Mouse (Mus musculus): Measurements from ENCODE around the gene Olfr65. TPM values are rescaled to one million over a fixed set of nuclear protein-coding genes. Genes with fewer than 3 reads are reported as not detected.

Olfr65 gene
- total RNA-seq, 2 experiments from 2014 or later, result not detected

DNA sequence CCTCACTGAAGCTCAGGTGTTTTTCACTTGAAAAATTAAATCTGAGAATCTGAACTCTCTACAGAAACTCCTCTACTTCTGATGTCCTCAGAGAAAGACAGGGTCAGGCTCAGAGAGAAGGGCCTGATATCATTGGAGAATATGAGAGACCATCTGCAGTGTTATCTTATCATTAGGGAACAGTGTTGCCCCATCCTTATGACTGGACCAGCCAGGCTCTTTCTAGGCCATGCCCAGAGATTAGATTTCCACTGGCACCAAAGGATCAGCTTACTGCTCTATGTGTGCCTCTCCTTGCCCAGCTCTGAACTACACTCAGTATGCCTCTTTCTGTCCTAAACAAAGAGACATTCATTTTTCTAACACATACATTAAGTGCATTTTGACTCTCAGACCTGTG is 12.1 kb downstream of the Olfr65 start:
- DNase-seq, result no peak
- intact Hi-C loops (cut with DNase I), result no loop called here
- Histone ChIP-seq H3K27ac (no peak overlapping the region), H3K4me3 (no peak overlapping the region)
- TF ChIP-seq CTCF (IDR thresholded peaks at IDR 0.05), result no peak

DNA sequence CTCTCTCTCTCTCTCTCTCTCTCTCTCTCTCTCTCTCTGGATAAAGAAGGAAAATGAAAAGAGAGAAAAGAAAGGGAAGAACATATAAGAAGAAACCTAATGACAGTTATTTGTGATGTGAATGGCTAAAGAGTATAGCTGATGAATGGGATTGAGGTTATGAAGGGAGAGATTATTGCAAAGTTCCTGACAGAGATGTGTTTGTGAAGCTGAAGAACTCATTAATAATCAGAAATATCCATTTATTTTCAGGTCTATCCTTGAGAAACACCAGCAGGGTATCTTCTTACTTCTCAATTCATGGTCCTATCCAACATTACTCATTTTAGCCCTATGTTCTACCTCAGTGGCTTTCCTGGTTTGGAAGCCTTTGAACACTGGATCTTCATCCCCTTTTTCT is 25.2 kb downstream of the Olfr65 start, which contains the start of gene Olfr631:
Olfr631 (plus strand) TSS at position 301 of the 400 bp plus-strand sequence.
- Histone ChIP-seq H3K27ac (no peak within 1 kb of the TSS), H3K4me3 (no peak within 1 kb of the TSS)
- DNase-seq, result no peak
- intact Hi-C loops (cut with DNase I), result no loop called here
- no peak for TF ChIP-seq CTCF (IDR thresholded peaks at IDR 0.05)

DNA sequence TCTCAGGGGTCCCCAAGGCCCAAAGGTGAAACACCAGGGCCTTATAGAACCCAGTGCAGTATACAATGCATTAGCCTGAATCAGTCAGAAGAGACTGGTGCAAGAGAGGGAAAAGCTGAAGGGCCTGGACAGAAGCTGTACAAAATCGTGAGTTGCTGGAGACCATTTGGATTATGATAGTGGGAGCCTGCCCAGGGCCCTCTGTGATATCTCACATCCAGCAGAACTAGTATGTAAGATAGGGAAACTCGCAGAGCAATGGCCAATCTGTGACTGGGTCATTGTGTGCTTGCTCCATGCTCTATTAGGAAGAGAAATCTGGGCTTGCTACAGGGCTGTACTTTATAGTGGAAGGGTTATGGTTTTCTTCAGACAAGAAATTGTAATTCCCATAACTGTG is 31.0 kb downstream of the Olfr65 start, which contains the start of gene Olfr632:
Olfr632 (plus strand) TSS at position 84 of the 400 bp plus-strand sequence.
- no peak for DNase-seq
- no peak for TF ChIP-seq CTCF (IDR thresholded peaks at IDR 0.05)
- Histone ChIP-seq H3K27ac (no peak within 1 kb of the TSS), H3K4me3 (no peak within 1 kb of the TSS)
- intact Hi-C loops (cut with DNase I), result no loop called here

DNA sequence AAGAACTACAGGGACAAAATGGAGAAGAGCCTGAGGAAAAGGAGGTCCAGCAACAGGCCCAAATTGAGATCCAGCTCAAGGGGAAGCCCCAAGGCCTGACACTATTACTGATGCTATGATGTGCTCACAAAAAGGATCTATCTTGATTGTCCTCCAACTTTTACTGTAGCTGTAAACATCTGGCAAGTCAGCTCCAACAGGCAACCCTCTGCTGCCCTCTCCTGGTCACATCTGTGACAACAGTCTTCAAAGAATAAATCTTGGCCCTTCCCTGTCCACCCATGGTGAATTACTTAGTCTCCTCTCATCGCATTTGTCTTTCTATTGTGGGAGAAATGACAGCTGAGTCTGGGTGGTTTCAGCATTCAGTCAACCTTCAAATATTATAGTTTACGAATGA is 39.4 kb downstream of the Olfr65 start:
- peak; percentile 49 for TF ChIP-seq CTCF (IDR thresholded peaks at IDR 0.05)
- no peak for DNase-seq
- Histone ChIP-seq H3K27ac (no peak overlapping the region), H3K4me3 (no peak overlapping the region)
- intact Hi-C loops (cut with DNase I), result no loop called here

DNA sequence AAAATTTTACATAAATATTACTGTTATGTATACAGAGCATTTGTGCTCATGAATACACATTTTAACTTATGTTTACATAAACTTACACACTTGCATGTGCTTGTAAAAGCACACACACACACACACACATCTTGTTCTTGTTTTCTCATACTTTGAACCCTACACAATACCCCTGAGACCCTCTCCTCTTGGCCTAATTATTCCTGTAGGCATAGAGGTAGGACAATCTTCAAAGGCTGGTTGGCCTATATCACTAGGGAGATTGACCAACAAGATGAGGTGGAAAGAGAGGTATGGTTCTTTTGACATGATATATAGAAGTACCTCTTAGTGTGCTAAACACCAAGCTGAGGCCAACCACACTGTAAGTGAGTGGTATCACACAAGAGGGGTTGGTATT is 40.9 kb downstream of the Olfr65 start, which contains the start of gene Olfr633:
Olfr633 (plus strand) TSS at position 301 of the 400 bp plus-strand sequence.
- intact Hi-C loops (cut with DNase I), result no loop called here
- DNase-seq, result no peak
- H3K27ac ChIP-seq, result no peak within 1 kb of the TSS
- TF ChIP-seq CTCF (IDR thresholded peaks at IDR 0.05), result no peak
- H3K4me3 ChIP-seq, result no peak within 1 kb of the TSS

Other genes starting within 250 kb of the Olfr65 start
- gene Olfr623, start 239.8 kb upstream of the Olfr65 start, total RNA-seq (2021), result not detected
- not detected for gene Olfr624, start 232.3 kb upstream of the Olfr65 start, total RNA-seq (2021)
- gene Olfr625-ps1, start 220.8 kb upstream of the Olfr65 start, total RNA-seq (2021), result not detected
- gene Olfr243, start 188.8 kb upstream of the Olfr65 start, total RNA-seq (2021), result not detected
- gene Olfr628, start 173.1 kb upstream of the Olfr65 start, total RNA-seq (2021), result not detected
- gene Olfr629, start 158.5 kb upstream of the Olfr65 start, total RNA-seq (2021), result not detected
- gene Olfr630, start 146.2 kb upstream of the Olfr65 start, total RNA-seq (2021), result not detected
- gene Olfr69, start 131.9 kb upstream of the Olfr65 start, total RNA-seq (2021), result not detected
- gene Olfr68, start 123.8 kb upstream of the Olfr65 start, total RNA-seq (2021), result not detected
- not detected for gene Olfr67, start 111.7 kb upstream of the Olfr65 start, total RNA-seq (2021)
- gene Hbb-bt, start 89.5 kb upstream of the Olfr65 start, total RNA-seq (2021), result 10 to 100 TPM; 20.6 to 29.2 TPM
- 100 to 1,000 TPM; 210 to 301 TPM for gene Hbb-bs, start 75.4 kb upstream of the Olfr65 start, total RNA-seq (2021)
- gene Hbb-bh2, start 63.0 kb upstream of the Olfr65 start, total RNA-seq (2021), result not detected
- gene Hbb-bh1, start 60.3 kb upstream of the Olfr65 start, total RNA-seq (2021), result not detected
- not detected for gene Hbb-y, start 50.3 kb upstream of the Olfr65 start, total RNA-seq (2021)
- not detected for gene Olfr66, start 17.2 kb upstream of the Olfr65 start, total RNA-seq (2021)
- gene Olfr64, start 9.0 kb upstream of the Olfr65 start, total RNA-seq (2021), result not detected
- not detected for gene Olfr631, start 25.3 kb downstream of the Olfr65 start, total RNA-seq (2021)
- gene Olfr632, start 30.9 kb downstream of the Olfr65 start, total RNA-seq (2021), result not detected
- not detected for gene Olfr633, start 41.0 kb downstream of the Olfr65 start, total RNA-seq (2021)
- not detected for gene Olfr635, start 67.7 kb downstream of the Olfr65 start, total RNA-seq (2021)
- not detected for gene Olfr638, start 95.3 kb downstream of the Olfr65 start, total RNA-seq (2021)
- gene Olfr639, start 113.8 kb downstream of the Olfr65 start, total RNA-seq (2021), result under 1 TPM in 1 of 2 experiments, not detected in 1; 0.03 TPM
- not detected for gene Olfr640, start 122.1 kb downstream of the Olfr65 start, total RNA-seq (2021)
- gene Olfr641, start 132.0 kb downstream of the Olfr65 start, total RNA-seq (2021), result not detected
- not detected for gene Olfr642, start 149.2 kb downstream of the Olfr65 start, total RNA-seq (2021)
- gene 4930516K23Rik, start 158.0 kb downstream of the Olfr65 start, total RNA-seq (2021), result not detected
- gene Olfr644, start 168.4 kb downstream of the Olfr65 start, total RNA-seq (2021), result not detected
- not detected for gene Olfr645, start 182.0 kb downstream of the Olfr65 start, total RNA-seq (2021)
- not detected for gene Olfr646, start 201.4 kb downstream of the Olfr65 start, total RNA-seq (2021)
- not detected for gene Ubqln5, start 226.3 kb downstream of the Olfr65 start, total RNA-seq (2021)
- not detected for gene Olfr643, start 233.9 kb downstream of the Olfr65 start, total RNA-seq (2021)
- gene Ubqln3, start 239.8 kb downstream of the Olfr65 start, total RNA-seq (2021), result not detected
- gene Ubqlnl, start 247.1 kb downstream of the Olfr65 start, total RNA-seq (2021), result not detected